Mouse (Mus musculus) skeletal muscle tissue, adult 2 months (tissue): ENCODE measurements around the gene Edaradd.
A peak's percentile ranks its signal among the peaks of the same experiment; 100 is the strongest.

Source experiments
- DNase-seq: peaks from one replicate; pipeline ENCODE4 v3.0.0-alpha.2; 2012; ENCODE audit warnings: low read depth, low spot score

Edaradd gene

GRCm38 (mm10) chr13:12519955-12520584, at the start of gene Edaradd:
Gene Edaradd, minus strand, starts transcription at chr13:12520438.
- DNase-seq = no peak

GRCm38 (mm10) chr13:12569741-12570140, 49.5 kb upstream of the Edaradd start:
- no peak for DNase-seq

GRCm38 (mm10) chr13:12568597-12569469, 48.6 kb upstream of the Edaradd start:
- DNase-seq = no peak

GRCm38 (mm10) chr13:12567936-12568335, 47.7 kb upstream of the Edaradd start:
- DNase-seq = no peak

- DNase-seq = peak; percentile 92
Observed at GRCm38 (mm10) chr13:12565621-12566390, 45.6 kb upstream of the Edaradd start, which contains the start of gene Ero1lb. Gene Ero1lb, plus strand, starts transcription at chr13:12565874.

GRCm38 (mm10) chr13:12562256-12562655, 42.0 kb upstream of the Edaradd start:
- DNase-seq = no peak

GRCm38 (mm10) chr13:12561729-12562128, 41.5 kb upstream of the Edaradd start:
- no peak for DNase-seq

- no peak for DNase-seq
Observed at GRCm38 (mm10) chr13:12559462-12560120, 39.4 kb upstream of the Edaradd start.

- no peak for DNase-seq
Observed at GRCm38 (mm10) chr13:12559044-12559443, 38.8 kb upstream of the Edaradd start.

- no peak for DNase-seq
Observed at GRCm38 (mm10) chr13:12554211-12554610, 34.0 kb upstream of the Edaradd start.

- DNase-seq = no peak
Observed at GRCm38 (mm10) chr13:12543880-12544568, 23.8 kb upstream of the Edaradd start.

GRCm38 (mm10) chr13:12543246-12543645, 23.0 kb upstream of the Edaradd start:
- no peak for DNase-seq

- DNase-seq = no peak
Observed at GRCm38 (mm10) chr13:12542006-12542981, 22.1 kb upstream of the Edaradd start.

GRCm38 (mm10) chr13:12540119-12540518, 19.9 kb upstream of the Edaradd start:
- DNase-seq = no peak

GRCm38 (mm10) chr13:12539716-12540115, 19.5 kb upstream of the Edaradd start:
- DNase-seq = no peak

GRCm38 (mm10) chr13:12537971-12538370, 17.7 kb upstream of the Edaradd start:
- no peak for DNase-seq

GRCm38 (mm10) chr13:12534628-12535027, 14.4 kb upstream of the Edaradd start:
- DNase-seq = no peak

- no peak for DNase-seq
Observed at GRCm38 (mm10) chr13:12525678-12526077, 5.4 kb upstream of the Edaradd start.

GRCm38 (mm10) chr13:12522346-12522745, 2.1 kb upstream of the Edaradd start:
- no peak for DNase-seq

- no peak for DNase-seq
Observed at GRCm38 (mm10) chr13:12519371-12519770, 867 bp downstream of the Edaradd start.
